Mouse (Mus musculus) midbrain, embryonic 16.5 days (tissue): ENCODE results near the gene C330007P06Rik. TPM values are rescaled to one million over a fixed set of nuclear protein-coding genes. Genes with fewer than 3 reads are reported as not detected.
A peak's percentile ranks its signal among the peaks of the same experiment; 100 is the strongest.

Source experiments
- ATAC-seq: fragments of 200-750 bp; cut with Nextera tagmentation; 2 replicates; pipeline ENCODE4 v1.8.0; 2017; ENCODE audit warnings: moderate TSS enrichment
- H3K27ac ChIP-seq: fragments of 300-500 bp; sonication (generic); 2 replicates; pipeline ENCODE4 v1.5.1; 2014; ENCODE audit warnings: mild to moderate bottlenecking, low read length, mixed read lengths
- H3K27me3 ChIP-seq: fragments of 300-500 bp; sonication (generic); 2 replicates; pipeline ENCODE4 v1.6.1; 2014; ENCODE audit warnings: low read depth, low read length, mixed read lengths; ENCODE audit not compliant: control insufficient read depth, insufficient read depth
- H3K36me3 ChIP-seq: fragments of 300-500 bp; sonication (generic); 2 replicates; pipeline ENCODE4 v1.6.1; 2014; ENCODE audit warnings: mild to moderate bottlenecking, low read length, moderate library complexity, mixed read lengths; ENCODE audit not compliant: control insufficient read depth, insufficient read depth
- H3K4me1 ChIP-seq: fragments of 300-500 bp; sonication (generic); 2 replicates; pipeline ENCODE4 v1.6.1; 2014; ENCODE audit warnings: mild to moderate bottlenecking, low read length, mixed read lengths; ENCODE audit not compliant: control insufficient read depth, insufficient read depth
- H3K4me2 ChIP-seq: fragments of 300-500 bp; sonication (generic); 2 replicates; pipeline ENCODE4 v1.6.1; 2014; ENCODE audit warnings: mild to moderate bottlenecking, low read length, mixed read lengths
- H3K4me3 ChIP-seq: fragments of 300-500 bp; sonication (generic); 2 replicates; pipeline ENCODE4 v1.5.1; 2014; ENCODE audit warnings: low read depth, mild to moderate bottlenecking, low read length, moderate library complexity, mixed read lengths
- H3K9ac ChIP-seq: fragments of 300-500 bp; sonication (generic); 2 replicates; pipeline ENCODE4 v1.6.1; 2014; ENCODE audit warnings: low read depth, low read length, mixed read lengths
- H3K9me3 ChIP-seq: fragments of 300-500 bp; sonication (generic); replicated peaks from 2 replicates; pipeline ENCODE4 v1.6.1; 2014; ENCODE audit warnings: mild to moderate bottlenecking, low read length, mixed read lengths; ENCODE audit not compliant: control insufficient read depth, poor library complexity, severe bottlenecking
- WGBS: fragments of 180-500 bp; shearing (Covaris S2); extraction: QIAGEN DNeasy Blood & Tissue Kit; methylation state at CpG from one replicate; pipeline ENCODE4 v1.1.7; 2014; 5-methylcytosine and 5-hydroxymethylcytosine counted together
- polyA plus RNA-seq: library from polyadenylated mRNA; unstranded; fragments of >200 nt; fragmentation: Nextera tagmentation; extraction: Ambion mirVana; gene quantifications from 2 replicates; pipeline ENCODE4 v1.2.1, GENCODE M21; 2015

The C330007P06Rik gene
- polyA plus RNA-seq, 1 experiment from 2014 or later: 20.9 TPM

DNA sequence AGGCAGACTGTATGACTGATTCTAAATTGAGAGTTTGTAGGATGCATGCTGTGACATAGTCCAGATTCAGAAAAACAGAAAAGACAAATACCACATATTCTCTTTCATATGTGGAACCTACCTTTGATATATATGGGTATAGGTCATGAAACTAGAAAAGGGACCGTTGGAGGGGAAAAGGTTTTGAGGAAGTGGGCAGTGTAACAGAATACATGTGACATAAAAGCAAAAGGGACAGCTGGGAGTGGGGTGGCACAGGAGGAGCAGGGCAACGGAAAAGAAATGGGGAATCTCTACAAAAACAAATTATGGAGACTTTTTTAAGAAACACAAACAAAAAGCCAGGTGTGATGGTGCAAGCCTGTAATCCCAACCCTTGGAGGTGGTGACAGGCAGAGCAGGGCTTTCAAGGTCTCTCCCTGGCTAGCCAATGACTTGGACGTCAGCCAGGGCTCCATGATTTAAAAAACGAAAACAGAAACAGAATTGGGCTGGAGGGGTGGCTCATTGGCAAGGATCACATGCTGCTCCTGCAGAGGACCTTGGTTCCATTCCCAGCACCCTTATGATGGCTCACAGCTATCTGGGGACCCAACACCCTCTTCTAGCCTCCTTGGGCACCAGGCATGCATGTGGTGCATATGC lies 30.4 kb downstream of the C330007P06Rik start:
- H3K4me3 ChIP-seq: no peak overlapping the region
- no peaks in the 10 kb centered on the region for H3K9me3 ChIP-seq
- H3K36me3 ChIP-seq: no peaks in the 10 kb centered on the region
- H3K4me1 ChIP-seq: no peaks in the 10 kb centered on the region
- no peak overlapping the region for H3K4me2 ChIP-seq
- H3K27ac ChIP-seq: no peak overlapping the region
- no peak overlapping the region for H3K9ac ChIP-seq
- WGBS: 78% methylated on average over 4 of the region's 4 CpGs
- no peak for ATAC-seq
- no peaks in the 10 kb centered on the region for H3K27me3 ChIP-seq

DNA sequence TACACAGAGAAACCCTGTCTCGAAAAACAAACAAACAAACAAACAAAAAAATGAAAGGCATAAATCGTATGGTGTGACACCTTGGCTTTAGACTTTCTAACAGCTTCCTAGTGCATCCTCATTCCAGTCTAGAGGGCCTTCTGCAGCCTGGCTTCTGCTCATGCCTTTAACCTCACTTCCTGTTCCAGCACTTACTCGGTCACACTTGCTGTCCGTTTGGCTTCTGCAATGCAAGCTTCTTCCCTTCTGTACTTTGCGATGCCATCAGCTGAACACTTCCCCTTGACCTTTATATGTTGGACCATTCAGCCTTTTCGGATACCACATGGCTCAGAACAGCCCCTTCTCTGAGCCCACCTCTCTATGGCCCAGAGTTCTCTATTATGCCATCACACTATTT lies 32.2 kb downstream of the C330007P06Rik start:
- no peak overlapping the region for H3K27ac ChIP-seq
- H3K4me2 ChIP-seq: no peak overlapping the region
- no peak for ATAC-seq
- H3K4me3 ChIP-seq: no peak overlapping the region
- WGBS: 89% methylated on average over 6 of the region's 6 CpGs
- no peak overlapping the region for H3K9ac ChIP-seq
- no peaks in the 10 kb centered on the region for H3K27me3 ChIP-seq
- no peaks in the 10 kb centered on the region for H3K4me1 ChIP-seq
- H3K9me3 ChIP-seq: no peaks in the 10 kb centered on the region
- no peaks in the 10 kb centered on the region for H3K36me3 ChIP-seq

- no peak for ATAC-seq
- H3K27ac ChIP-seq: no peak overlapping the region
- 75% methylated on average over 7 of the region's 7 CpGs for WGBS
- no peaks in the 10 kb centered on the region for H3K9me3 ChIP-seq
- H3K4me2 ChIP-seq: no peak overlapping the region
- no peak overlapping the region for H3K9ac ChIP-seq
- no peaks in the 10 kb centered on the region; the same call in 1 of the 2 replicates for H3K4me1 ChIP-seq
- no peaks in the 10 kb centered on the region for H3K27me3 ChIP-seq
- H3K4me3 ChIP-seq: no peak overlapping the region
- H3K36me3 ChIP-seq: no peaks in the 10 kb centered on the region
These were observed 34.5 kb downstream of the C330007P06Rik start for GRCm38 (mm10) chrX:36839391-36839790.

DNA sequence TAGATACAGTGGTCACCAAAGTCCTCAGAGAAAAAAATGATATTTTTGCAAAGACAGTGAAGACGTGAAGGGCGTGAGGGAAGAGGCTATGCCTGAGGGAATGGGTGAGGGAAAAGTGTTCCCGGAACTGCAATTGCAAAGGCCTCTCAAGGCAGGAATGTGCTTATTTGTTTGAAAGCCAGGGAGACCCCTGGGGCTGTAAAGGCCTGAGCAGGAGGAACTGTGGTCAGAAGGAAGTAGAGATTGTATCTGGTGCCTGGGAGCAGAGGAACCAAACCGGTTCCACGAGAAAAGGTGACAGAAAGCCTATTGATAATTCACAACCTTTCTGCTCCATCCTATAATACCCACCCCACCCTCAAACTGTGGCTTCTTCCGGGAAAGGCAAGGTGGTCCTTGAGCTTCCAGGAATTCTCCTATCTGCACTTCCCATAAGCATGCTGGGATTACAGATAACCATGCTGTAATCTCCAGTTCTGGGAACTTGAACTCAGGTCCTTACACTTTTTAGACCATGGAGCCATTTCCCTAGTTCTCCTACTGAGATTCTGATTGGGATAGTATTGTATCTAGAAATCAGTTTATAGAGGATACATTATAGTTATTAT lies 36.7 kb downstream of the C330007P06Rik start:
- Histone ChIP-seq H3K27me3 (no peaks in the 10 kb centered on the region), H3K9ac (no peak overlapping the region), H3K9me3 (no peaks in the 10 kb centered on the region), H3K36me3 (no peaks in the 10 kb centered on the region), H3K4me3 (no peak overlapping the region), H3K4me2 (no peak overlapping the region), H3K4me1 (peaks cover 4% of the 10 kb centered on the region; the same call in 1 of the 2 replicates), H3K27ac (no peak overlapping the region)
- WGBS: 70% methylated on average over 6 of the region's 6 CpGs
- ATAC-seq: no peak

DNA sequence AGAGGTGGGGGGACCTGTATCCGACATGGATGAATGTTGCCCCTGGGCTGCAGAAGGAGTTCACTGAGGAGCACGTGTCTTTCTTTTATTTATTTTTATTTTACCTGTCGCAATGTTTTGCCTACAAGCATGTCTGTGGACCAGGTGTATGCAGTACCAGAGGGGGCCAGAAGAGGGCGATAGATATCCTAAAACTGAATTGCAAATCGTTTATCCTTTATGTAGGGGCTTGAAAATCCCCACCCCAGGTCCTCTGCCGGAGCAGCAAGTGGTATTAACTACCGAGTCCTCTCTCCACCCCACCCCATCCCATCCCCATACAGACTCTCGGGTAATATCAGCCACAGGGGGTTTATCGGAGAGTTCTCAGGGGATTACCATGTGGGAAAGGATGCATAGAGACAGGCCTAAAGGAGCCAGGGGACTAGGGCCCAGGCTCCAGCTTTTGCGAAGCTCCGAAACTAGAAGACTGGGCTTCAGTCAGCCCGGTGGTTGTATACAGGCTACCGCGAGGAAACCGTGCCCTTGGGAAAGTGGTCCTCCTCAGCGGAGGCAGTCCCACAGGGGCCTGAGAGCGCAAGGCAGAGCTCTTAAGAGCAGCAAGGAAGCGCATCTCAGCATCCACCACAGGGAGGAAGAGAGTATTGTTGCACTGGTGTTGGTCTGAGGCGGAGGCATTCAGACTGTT lies 40.4 kb downstream of the C330007P06Rik start:
- H3K4me3 ChIP-seq: peak overlapping the region; percentile 31
- H3K27ac ChIP-seq: peak overlapping the region; percentile 73
- ATAC-seq: peak; percentile 83
- WGBS: 29% methylated on average over 19 of the region's 19 CpGs
- H3K4me2 ChIP-seq: peak overlapping the region; percentile 56
- peak overlapping the region; percentile 44; the same call in 1 of the 2 replicates for H3K9ac ChIP-seq
- H3K9me3 ChIP-seq: no peaks in the 10 kb centered on the region
- no peaks in the 10 kb centered on the region for H3K27me3 ChIP-seq
- no peaks in the 10 kb centered on the region for H3K36me3 ChIP-seq
- H3K4me1 ChIP-seq: peaks cover 4% of the 10 kb centered on the region; the same call in 1 of the 2 replicates

DNA sequence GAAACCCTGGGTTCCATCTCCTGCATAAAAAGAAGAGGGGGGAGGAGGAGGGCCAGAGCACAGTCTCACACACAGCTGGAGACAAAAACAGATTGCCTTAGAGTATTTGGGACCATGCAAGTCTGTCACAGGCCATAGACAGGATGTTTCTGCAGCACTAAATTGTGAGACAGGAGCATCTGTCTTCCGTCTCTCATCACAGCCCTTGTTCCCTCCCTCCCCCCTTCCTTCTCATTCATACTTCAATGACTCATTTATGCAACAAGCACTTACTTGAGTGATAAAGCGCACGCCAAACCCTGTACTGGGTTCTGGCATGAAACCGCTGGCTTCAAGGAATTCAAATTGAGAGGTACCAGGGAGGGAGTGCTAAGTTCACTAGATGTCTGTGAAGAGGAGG lies 42.3 kb downstream of the C330007P06Rik start:
- no peak for ATAC-seq
- Histone ChIP-seq H3K27ac (no peak overlapping the region), H3K4me1 (peaks cover 4% of the 10 kb centered on the region; the same call in 1 of the 2 replicates), H3K4me3 (no peak overlapping the region), H3K9me3 (no peaks in the 10 kb centered on the region), H3K4me2 (no peak overlapping the region), H3K27me3 (no peaks in the 10 kb centered on the region), H3K9ac (no peak overlapping the region), H3K36me3 (no peaks in the 10 kb centered on the region)
- 75% methylated on average over 4 of the region's 4 CpGs for WGBS

- no peaks in the 10 kb centered on the region for H3K27me3 ChIP-seq
- H3K36me3 ChIP-seq: no peaks in the 10 kb centered on the region
- H3K4me2 ChIP-seq: no peak overlapping the region
- 36% methylated on average over 5 of the region's 5 CpGs for WGBS
- peaks cover 4% of the 10 kb centered on the region; the same call in 1 of the 2 replicates for H3K4me1 ChIP-seq
- H3K27ac ChIP-seq: no peak overlapping the region
- no peak for ATAC-seq
- H3K9me3 ChIP-seq: no peaks in the 10 kb centered on the region
- no peak overlapping the region for H3K4me3 ChIP-seq
- H3K9ac ChIP-seq: no peak overlapping the region
These were observed 43.6 kb downstream of the C330007P06Rik start for GRCm38 (mm10) chrX:36830271-36830670.

GRCm38 (mm10) chrX:36826873-36827272 lies 47.0 kb downstream of the C330007P06Rik start:
- ATAC-seq: no peak
- H3K9ac ChIP-seq: no peak overlapping the region
- no peak overlapping the region for H3K4me3 ChIP-seq
- no peaks in the 10 kb centered on the region for H3K27me3 ChIP-seq
- H3K9me3 ChIP-seq: no peaks in the 10 kb centered on the region
- no peak overlapping the region for H3K4me2 ChIP-seq
- no peaks in the 10 kb centered on the region for H3K36me3 ChIP-seq
- no peaks in the 10 kb centered on the region for H3K4me1 ChIP-seq
- no peak overlapping the region for H3K27ac ChIP-seq
- 92% methylated on average over 5 of the region's 5 CpGs for WGBS

DNA sequence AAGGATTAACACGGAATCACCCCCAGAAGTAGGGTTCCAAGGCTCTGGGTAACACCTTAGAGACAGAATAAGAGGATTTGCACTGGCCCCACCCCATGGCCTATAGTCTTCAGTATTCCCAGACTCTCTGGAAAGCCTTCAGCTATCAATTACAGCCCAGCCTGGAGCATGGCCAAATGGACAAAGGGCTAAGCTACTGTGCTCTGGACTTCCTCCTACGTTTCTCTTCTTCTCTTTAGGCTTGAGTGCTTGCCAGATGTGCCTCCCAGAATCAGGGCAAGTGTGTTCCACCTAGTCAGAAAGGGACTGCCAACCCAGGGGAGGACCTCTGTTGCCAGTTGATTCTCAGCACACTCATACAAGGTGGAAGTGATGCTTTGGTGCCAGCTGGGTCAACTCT lies 48.9 kb downstream of the C330007P06Rik start:
- ATAC-seq: no peak
- H3K27ac ChIP-seq: no peak overlapping the region
- H3K9me3 ChIP-seq: no peaks in the 10 kb centered on the region
- H3K9ac ChIP-seq: no peak overlapping the region
- H3K4me3 ChIP-seq: no peak overlapping the region
- no peak overlapping the region for H3K4me2 ChIP-seq
- 60% methylated on average over 2 of the region's 2 CpGs for WGBS
- H3K27me3 ChIP-seq: no peaks in the 10 kb centered on the region
- H3K36me3 ChIP-seq: no peaks in the 10 kb centered on the region
- no peaks in the 10 kb centered on the region for H3K4me1 ChIP-seq
